Mouse (Mus musculus): ENCODE results near the gene Agbl1. TPM values are rescaled to one million over a fixed set of nuclear protein-coding genes. Genes with fewer than 3 reads are reported as not detected.

Gene Agbl1
- polyA plus RNA-seq, 1 experiment from 2014 or later = not detected

DNA sequence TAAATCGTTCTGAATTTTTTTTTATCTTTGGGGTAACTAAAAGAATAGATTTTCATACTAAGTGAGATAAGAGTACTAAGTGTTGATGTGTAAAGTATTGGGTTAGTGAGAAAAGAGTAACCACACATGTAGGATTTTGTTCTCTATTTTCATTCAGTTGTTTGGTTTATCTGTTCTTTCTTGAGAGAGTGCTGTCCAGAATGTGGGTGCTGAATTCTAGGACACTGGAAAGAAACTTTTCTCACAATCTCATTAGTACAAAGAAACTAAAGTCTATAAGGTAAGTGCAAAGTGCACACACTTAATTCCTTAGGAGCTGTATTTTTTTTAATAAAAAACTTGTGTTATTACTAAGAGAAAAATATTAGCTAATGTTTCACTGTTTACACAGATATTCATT is 674.4 kb downstream of the Agbl1 start:
- Histone ChIP-seq H3K27me3 (replicated peaks; ENCODE audit: control insufficient read depth, insufficient read depth, low read length) (no peaks in the 10 kb centered on the region), H3K9ac (ENCODE audit: low read depth, low read length) (no peak overlapping the region), H3K36me3 (ENCODE audit: control insufficient read depth, insufficient read depth) (no peaks in the 10 kb centered on the region), H3K4me1 (replicated peaks; ENCODE audit: control insufficient read depth, insufficient read depth, low read length) (no peaks in the 10 kb centered on the region), H3K9me3 (ENCODE audit: control insufficient read depth) (no peaks in the 10 kb centered on the region), H3K4me2 (replicated peaks; ENCODE audit: low read depth) (no peak overlapping the region), H3K4me3 (ENCODE audit: low read depth, low read length) (no peak overlapping the region), H3K27ac (ENCODE audit: low read depth, low read length) (no peak overlapping the region)
- TF ChIP-seq CTCF (IDR thresholded peaks at IDR 0.05; ENCODE audit: low read depth) = no peak
- WGBS = 89% methylated on average over 1 of the region's 1 CpGs
- no peak for ATAC-seq

DNA sequence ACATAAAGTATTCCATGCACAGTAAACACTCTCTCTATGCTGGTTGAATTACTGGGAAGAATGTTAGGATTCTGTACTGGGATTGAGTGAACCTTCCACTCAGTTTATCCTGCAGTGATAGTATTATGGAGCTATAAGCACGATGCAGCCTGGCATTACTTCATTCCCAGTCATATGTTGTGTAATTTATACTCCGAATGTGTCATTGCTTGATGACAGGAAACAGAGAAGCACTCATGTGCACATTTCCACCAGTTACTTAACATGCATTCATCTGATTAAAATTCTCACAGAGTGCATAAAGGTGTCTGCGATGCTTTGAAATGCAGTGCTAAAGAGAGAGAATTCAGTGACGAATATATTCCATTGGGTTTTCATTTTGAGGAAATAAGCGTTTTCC is 682.0 kb downstream of the Agbl1 start:
- 83% methylated on average over 5 of the region's 5 CpGs for WGBS
- Histone ChIP-seq H3K9ac (ENCODE audit: low read depth, low read length) (no peak overlapping the region), H3K9me3 (ENCODE audit: control insufficient read depth) (no peaks in the 10 kb centered on the region), H3K27me3 (replicated peaks; ENCODE audit: control insufficient read depth, insufficient read depth, low read length) (no peaks in the 10 kb centered on the region), H3K4me2 (replicated peaks; ENCODE audit: low read depth) (no peak overlapping the region), H3K4me1 (replicated peaks; ENCODE audit: control insufficient read depth, insufficient read depth, low read length) (no peaks in the 10 kb centered on the region), H3K36me3 (ENCODE audit: control insufficient read depth, insufficient read depth) (no peaks in the 10 kb centered on the region), H3K27ac (ENCODE audit: low read depth, low read length) (no peak overlapping the region), H3K4me3 (ENCODE audit: low read depth, low read length) (no peak overlapping the region)
- no peak for TF ChIP-seq CTCF (IDR thresholded peaks at IDR 0.05; ENCODE audit: low read depth)
- no peak for ATAC-seq

DNA sequence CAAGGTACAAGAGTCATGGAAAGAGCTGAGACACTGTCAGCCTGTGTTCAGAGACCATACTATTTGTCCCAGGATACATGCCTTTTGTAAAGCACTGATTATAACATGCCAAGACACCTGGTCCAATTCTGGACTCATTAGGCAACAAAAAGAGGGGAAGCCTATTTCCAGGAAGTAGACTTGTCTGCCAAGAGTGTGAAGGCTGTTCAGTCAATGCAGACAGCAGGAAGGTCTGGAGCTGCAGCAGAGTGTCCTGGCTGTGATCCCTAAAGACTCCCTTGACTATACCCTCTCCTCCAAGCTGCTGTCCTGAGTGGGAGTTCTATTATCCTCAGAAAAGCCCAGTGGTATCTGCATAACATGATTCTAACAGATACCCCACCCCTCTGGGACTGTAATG is 689.2 kb downstream of the Agbl1 start:
- TF ChIP-seq CTCF (IDR thresholded peaks at IDR 0.05; ENCODE audit: low read depth) = no peak

DNA sequence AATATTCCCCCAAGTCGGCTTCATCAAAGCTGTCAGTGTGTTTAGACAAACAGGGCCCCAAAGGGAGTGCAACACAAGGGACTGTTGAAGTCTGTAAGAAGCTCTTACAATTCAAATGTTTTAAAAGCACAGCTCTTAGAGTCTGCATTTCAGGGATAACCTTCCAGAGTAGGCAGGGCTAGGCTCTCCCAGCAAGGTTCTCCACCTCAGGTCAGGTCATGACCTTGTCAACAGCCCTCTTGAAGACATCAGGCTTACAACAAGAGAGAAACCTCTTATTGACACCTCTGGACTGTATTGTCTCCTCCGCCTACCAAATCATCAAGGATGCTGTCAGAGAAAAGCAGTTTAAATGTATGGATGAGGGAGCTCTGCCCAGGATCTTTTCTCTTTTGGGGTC is 692.0 kb downstream of the Agbl1 start:
- Histone ChIP-seq H3K4me2 (replicated peaks; ENCODE audit: low read depth) (no peak overlapping the region), H3K4me3 (ENCODE audit: low read depth, low read length) (no peak overlapping the region), H3K36me3 (ENCODE audit: control insufficient read depth, insufficient read depth) (no peaks in the 10 kb centered on the region), H3K4me1 (replicated peaks; ENCODE audit: control insufficient read depth, insufficient read depth, low read length) (no peaks in the 10 kb centered on the region), H3K27ac (ENCODE audit: low read depth, low read length) (no peak overlapping the region), H3K9ac (ENCODE audit: low read depth, low read length) (no peak overlapping the region), H3K9me3 (ENCODE audit: control insufficient read depth) (no peaks in the 10 kb centered on the region), H3K27me3 (replicated peaks; ENCODE audit: control insufficient read depth, insufficient read depth, low read length) (no peaks in the 10 kb centered on the region)
- ATAC-seq = no peak
- 52% methylated on average over 2 of the region's 2 CpGs for WGBS
- TF ChIP-seq CTCF (IDR thresholded peaks at IDR 0.05; ENCODE audit: low read depth) = no peak

More for the DNA sequence above, 689.2 kb downstream of the Agbl1 start:
- H3K4me2 ChIP-seq (replicated peaks; ENCODE audit: low read depth) = no peak overlapping the region
- H3K9me3 ChIP-seq (ENCODE audit: control insufficient read depth) = no peaks in the 10 kb centered on the region
- no peak overlapping the region for H3K27ac ChIP-seq (ENCODE audit: low read depth, low read length)
- no peaks in the 10 kb centered on the region for H3K4me1 ChIP-seq (replicated peaks; ENCODE audit: control insufficient read depth, insufficient read depth, low read length)
- H3K9ac ChIP-seq (ENCODE audit: low read depth, low read length) = no peak overlapping the region
- H3K36me3 ChIP-seq (ENCODE audit: control insufficient read depth, insufficient read depth) = no peaks in the 10 kb centered on the region
- ATAC-seq = no peak
- H3K27me3 ChIP-seq (replicated peaks; ENCODE audit: control insufficient read depth, insufficient read depth, low read length) = no peaks in the 10 kb centered on the region
- no peak overlapping the region for H3K4me3 ChIP-seq (ENCODE audit: low read depth, low read length)

DNA sequence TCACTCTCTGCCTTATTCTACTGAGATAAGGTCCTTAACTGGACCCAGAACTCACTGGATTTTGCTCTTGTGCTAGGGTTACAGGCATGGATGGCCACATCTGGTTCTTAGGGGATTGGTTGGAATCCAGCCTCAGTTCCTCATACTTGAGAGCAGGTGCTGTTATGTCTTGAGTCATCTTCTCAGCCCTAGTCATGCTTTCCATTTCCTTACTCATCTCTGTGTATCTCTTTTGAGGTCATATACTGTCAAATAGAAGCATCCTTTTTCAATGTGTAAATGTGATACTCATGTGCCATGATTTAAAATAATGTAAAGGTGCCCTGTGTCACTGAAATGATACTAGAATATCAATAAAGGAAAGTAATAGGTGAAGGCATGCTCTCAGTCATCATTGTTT is 705.5 kb downstream of the Agbl1 start:
- no peaks in the 10 kb centered on the region for H3K9me3 ChIP-seq (ENCODE audit: control insufficient read depth)
- H3K4me1 ChIP-seq (replicated peaks; ENCODE audit: control insufficient read depth, insufficient read depth, low read length) = no peaks in the 10 kb centered on the region
- H3K36me3 ChIP-seq (ENCODE audit: control insufficient read depth, insufficient read depth) = no peaks in the 10 kb centered on the region
- H3K27ac ChIP-seq (ENCODE audit: low read depth, low read length) = no peak overlapping the region
- no peak overlapping the region for H3K4me2 ChIP-seq (replicated peaks; ENCODE audit: low read depth)
- no peak overlapping the region for H3K4me3 ChIP-seq (ENCODE audit: low read depth, low read length)
- ATAC-seq = no peak
- no peaks in the 10 kb centered on the region for H3K27me3 ChIP-seq (replicated peaks; ENCODE audit: control insufficient read depth, insufficient read depth, low read length)
- H3K9ac ChIP-seq (ENCODE audit: low read depth, low read length) = no peak overlapping the region
- no peak for TF ChIP-seq CTCF (IDR thresholded peaks at IDR 0.05; ENCODE audit: low read depth)

DNA sequence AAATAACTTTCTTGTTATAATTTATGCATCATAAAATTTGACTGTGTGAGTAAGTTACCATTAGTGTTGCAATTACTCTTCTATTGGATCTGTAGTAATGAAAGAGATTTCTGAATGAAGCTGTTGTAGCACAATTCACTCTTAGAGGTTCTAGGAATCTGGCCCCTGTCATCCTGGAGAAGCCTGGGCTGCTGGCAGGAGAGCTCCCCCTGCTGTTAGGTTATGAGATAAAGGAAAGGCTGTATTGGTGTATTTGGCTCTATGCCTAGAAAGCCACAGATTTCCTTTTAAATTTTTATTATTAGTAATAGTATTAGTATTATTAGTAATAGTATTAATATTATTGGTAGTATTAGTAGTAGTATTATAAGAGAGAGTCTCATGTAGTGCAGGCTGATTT is 711.8 kb downstream of the Agbl1 start:
- H3K4me3 ChIP-seq (ENCODE audit: low read depth, low read length) = no peak overlapping the region
- no peaks in the 10 kb centered on the region for H3K27me3 ChIP-seq (replicated peaks; ENCODE audit: control insufficient read depth, insufficient read depth, low read length)
- H3K9me3 ChIP-seq (ENCODE audit: control insufficient read depth) = no peaks in the 10 kb centered on the region
- no peak for ATAC-seq
- H3K9ac ChIP-seq (ENCODE audit: low read depth, low read length) = no peak overlapping the region
- peak; percentile 69 for TF ChIP-seq CTCF (IDR thresholded peaks at IDR 0.05; ENCODE audit: low read depth)
- no peaks in the 10 kb centered on the region for H3K4me1 ChIP-seq (replicated peaks; ENCODE audit: control insufficient read depth, insufficient read depth, low read length)
- H3K36me3 ChIP-seq (ENCODE audit: control insufficient read depth, insufficient read depth) = no peaks in the 10 kb centered on the region
- H3K4me2 ChIP-seq (replicated peaks; ENCODE audit: low read depth) = no peak overlapping the region
- no peak overlapping the region for H3K27ac ChIP-seq (ENCODE audit: low read depth, low read length)

DNA sequence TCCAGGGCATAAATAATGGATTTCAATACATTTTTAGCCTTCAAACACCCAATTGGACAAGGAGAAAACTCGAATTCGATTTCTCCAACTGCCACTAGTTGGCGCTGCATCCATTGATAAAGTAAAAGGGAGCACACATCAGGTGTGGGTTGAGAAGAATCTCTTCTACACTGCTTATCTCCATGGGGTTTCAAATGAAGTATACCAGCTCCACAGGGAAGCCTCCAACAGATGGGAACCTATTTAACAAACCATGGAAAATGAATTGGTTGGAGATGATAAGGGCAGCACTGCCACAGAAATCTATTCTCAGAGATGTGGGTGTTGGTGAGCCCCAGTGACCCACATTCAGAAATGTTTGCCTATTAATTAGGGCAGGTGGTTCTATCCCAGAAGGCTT is 741.6 kb downstream of the Agbl1 start:
- ATAC-seq = no peak
- Histone ChIP-seq H3K4me3 (ENCODE audit: low read depth, low read length) (no peak overlapping the region), H3K9ac (ENCODE audit: low read depth, low read length) (no peak overlapping the region), H3K9me3 (ENCODE audit: control insufficient read depth) (no peaks in the 10 kb centered on the region), H3K27ac (ENCODE audit: low read depth, low read length) (no peak overlapping the region), H3K4me2 (replicated peaks; ENCODE audit: low read depth) (no peak overlapping the region), H3K4me1 (replicated peaks; ENCODE audit: control insufficient read depth, insufficient read depth, low read length) (no peaks in the 10 kb centered on the region), H3K27me3 (replicated peaks; ENCODE audit: control insufficient read depth, insufficient read depth, low read length) (no peaks in the 10 kb centered on the region), H3K36me3 (ENCODE audit: control insufficient read depth, insufficient read depth) (no peaks in the 10 kb centered on the region)
- WGBS = 13% methylated on average over 3 of the region's 3 CpGs
- TF ChIP-seq CTCF (IDR thresholded peaks at IDR 0.05; ENCODE audit: low read depth) = peak; percentile 53
